Mouse (Mus musculus): ENCODE measurements around the gene Osgepl1. TPM values are rescaled to one million over a fixed set of nuclear protein-coding genes. Genes with fewer than 3 reads are reported as not detected.

The Osgepl1 gene
- total RNA-seq, 1 experiment from 2014 or later: 18.7 TPM

Other genes starting within 250 kb of the Osgepl1 start
- not detected in 2 replicates for gene 1700019A02Rik, start 126.0 kb upstream of the Osgepl1 start, total RNA-seq (2017)
- gene Pms1, start 16.6 kb upstream of the Osgepl1 start, total RNA-seq (2017): 20.8 and 22.7 TPM in 2 replicates
- 30.7 and 33.5 TPM in 2 replicates for gene Ormdl1, start 16.5 kb upstream of the Osgepl1 start, total RNA-seq (2017)
- gene Gm28778, start 16.5 kb upstream of the Osgepl1 start, total RNA-seq (2017): not detected in 2 replicates
- 168 and 381 TPM in 2 replicates for gene Asdurf, start 39.0 kb downstream of the Osgepl1 start, total RNA-seq (2017)
- not detected in 2 replicates for gene Gm28551, start 39.0 kb downstream of the Osgepl1 start, total RNA-seq (2017)
- gene Asnsd1, start 39.1 kb downstream of the Osgepl1 start, total RNA-seq (2017): 80.0 and 84.4 TPM in 2 replicates

All from common myeloid progenitor, adult 5-6 weeks (primary cell).